ENCODE assay signal across 10 mouse cellular contexts in the genomic region with DNA sequence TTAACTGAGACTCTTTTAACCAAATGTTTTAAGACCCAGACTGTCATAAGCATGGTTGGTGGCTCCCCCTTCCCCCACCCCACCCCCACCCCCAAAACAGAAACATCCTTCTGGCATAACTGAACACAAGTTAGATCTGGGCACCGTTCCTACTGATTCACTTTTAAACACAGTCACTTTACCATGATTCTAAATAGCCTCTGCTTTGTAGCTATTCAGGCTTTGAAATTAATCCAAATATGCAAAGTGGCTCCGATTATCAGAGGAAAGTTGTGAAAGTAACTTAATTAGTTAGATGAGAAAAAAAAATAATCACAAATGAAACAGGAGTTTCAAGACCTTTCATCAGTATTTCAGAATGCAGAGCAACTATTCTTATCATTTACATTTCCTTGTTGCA. TPM values are rescaled to one million over a fixed set of nuclear protein-coding genes. Genes with fewer than 3 reads are reported as not detected.
DNase-seq lines count a peak whose midpoint lies in the region; ATAC-seq and TF ChIP-seq lines count a peak whose summit lies in the region.
"Had no signal": no experiment of that assay in that cellular context is flagged by ENCODE, and none has a peak within 500 bp of the region (broad histone marks: within the 10 kb centered on the region; RNA-seq: fewer than 3 reads in every experiment).

No protein-coding gene starts in this region.

- 0 out of 2 replicates have a peak overlapping the region, but pooled peaks have one; percentile 20 for H3K9ac ChIP-seq in kidney, embryonic 16.5 days (replicated peaks; ENCODE audit: low read length)
- peak overlapping the region; percentile 64 for H3K9ac ChIP-seq in forebrain, embryonic 11.5 days (ENCODE audit: low read length)
- no peak overlapping the region for H3K9ac ChIP-seq in intestine, postnatal 0 days (ENCODE audit: low read depth, low read length)

- no peak overlapping the region for H3K27ac ChIP-seq in kidney, embryonic 16.5 days (ENCODE audit: low read length)
- H3K27ac ChIP-seq in forebrain, embryonic 11.5 days (ENCODE audit: low read depth, low read length): peak overlapping the region; percentile 92
- no peak overlapping the region for H3K27ac ChIP-seq in intestine, postnatal 0 days (ENCODE audit: low read depth, low read length)

- no peak for TF ChIP-seq CTCF in intestine, postnatal 0 days (IDR thresholded peaks at IDR 0.05; ENCODE audit: low read depth)

- no peak overlapping the region for H3ac ChIP-seq in myocyte (ENCODE audit: control insufficient read depth, insufficient read length)

- peak overlapping the region; percentile 7; the same call in 1 of the 2 replicates for H3K4me3 ChIP-seq in kidney, embryonic 16.5 days (ENCODE audit: low read length)
- H3K4me3 ChIP-seq in forebrain, embryonic 11.5 days (ENCODE audit: low read depth, low read length): peak overlapping the region; percentile 48
- no peak overlapping the region for H3K4me3 ChIP-seq in intestine, postnatal 0 days (ENCODE audit: low read depth, low read length)
- no peak overlapping the region for H3K4me3 ChIP-seq in myocyte

- peak overlapping the region; percentile 95 for H3K4me2 ChIP-seq in kidney, embryonic 16.5 days (replicated peaks; ENCODE audit: low read depth, low read length)
- peak overlapping the region; percentile 57 for H3K4me2 ChIP-seq in forebrain, embryonic 11.5 days (ENCODE audit: low read depth, low read length, severe bottlenecking)
- peak overlapping the region; percentile 89 for H3K4me2 ChIP-seq in intestine, postnatal 0 days (replicated peaks; ENCODE audit: low read depth)
- H3K4me2 ChIP-seq in myocyte (ENCODE audit: low read depth): peak overlapping the region; percentile 27

- DNase-seq in kidney, postnatal 25 days: no peak
- no peak for DNase-seq in forebrain, embryonic 11.5 days (ENCODE audit: low spot score)
- DNase-seq in urinary bladder, adult 2 months (ENCODE audit: low spot score): no peak
- DNase-seq in thymus, postnatal 0 days (ENCODE audit: low spot score): no peak
- DNase-seq: adrenal gland, postnatal 14 days; thymus, postnatal 14 days had no signal

- ATAC-seq in kidney, embryonic 16.5 days (ENCODE audit: low FRiP score, low TSS enrichment): no peak
- ATAC-seq in forebrain, embryonic 11.5 days (replicated peaks; ENCODE audit: low FRiP score): no peak
- ATAC-seq in intestine, postnatal 0 days: no peak
- no peak for ATAC-seq in erythroid progenitor cell, adult 5-6 weeks (replicated peaks; ENCODE audit: low FRiP score, poor library complexity, severe bottlenecking)

- peaks cover 38% of the 10 kb centered on the region for H3K4me1 ChIP-seq in kidney, embryonic 16.5 days (ENCODE audit: insufficient read depth, low read length)
- H3K4me1 ChIP-seq in forebrain, embryonic 11.5 days (replicated peaks; ENCODE audit: control insufficient read depth, insufficient read depth, low read length): peaks cover 5% of the 10 kb centered on the region; the same call in 1 of the 2 replicates
- H3K4me1 ChIP-seq in intestine, postnatal 0 days (replicated peaks; ENCODE audit: control insufficient read depth, insufficient read depth, low read length): 0 out of 2 replicates have a peak, but pooled peaks cover 4% of the 10 kb centered on the region

- no peak for TF ChIP-seq POLR2A in myocyte (IDR thresholded peaks at IDR 0.05; ENCODE audit: insufficient read length, low read depth)

- no peaks in the 10 kb centered on the region for H3K36me3 ChIP-seq in kidney, embryonic 16.5 days (ENCODE audit: insufficient read depth, low read length)
- no peaks in the 10 kb centered on the region for H3K36me3 ChIP-seq in forebrain, embryonic 11.5 days (ENCODE audit: control insufficient read depth, insufficient read depth, low read length)
- H3K36me3 ChIP-seq in intestine, postnatal 0 days (ENCODE audit: control insufficient read depth, insufficient read depth): no peaks in the 10 kb centered on the region
- H3K36me3 ChIP-seq in myocyte (ENCODE audit: control insufficient read depth, insufficient read depth): no peaks in the 10 kb centered on the region

- no peaks in the 10 kb centered on the region for H3K9me3 ChIP-seq in kidney, embryonic 16.5 days (ENCODE audit: low read length)
- no peaks in the 10 kb centered on the region for H3K9me3 ChIP-seq in forebrain, embryonic 11.5 days (ENCODE audit: control insufficient read depth, low read length)
- H3K9me3 ChIP-seq in intestine, postnatal 0 days (ENCODE audit: control insufficient read depth): no peaks in the 10 kb centered on the region

- WGBS in kidney, embryonic 16.5 days: 35% methylated on average over 2 of the region's 2 CpGs
- 16% methylated on average over 2 of the region's 2 CpGs for WGBS in forebrain, embryonic 11.5 days
- WGBS in intestine, postnatal 0 days: 46% methylated on average over 2 of the region's 2 CpGs

- H3K27me3 ChIP-seq in kidney, embryonic 16.5 days (ENCODE audit: insufficient read depth, low read length): no peaks in the 10 kb centered on the region
- H3K27me3 ChIP-seq in forebrain, embryonic 11.5 days (ENCODE audit: control insufficient read depth, insufficient read depth, low read length): peaks cover 3% of the 10 kb centered on the region; the same call in 1 of the 2 replicates
- 0 out of 2 replicates have a peak, but pooled peaks cover 4% of the 10 kb centered on the region for H3K27me3 ChIP-seq in intestine, postnatal 0 days (replicated peaks; ENCODE audit: control insufficient read depth, insufficient read depth, low read length)
- H3K27me3 ChIP-seq in myocyte (ENCODE audit: control insufficient read depth, insufficient read depth, insufficient read length): peaks cover 16% of the 10 kb centered on the region

- H3K79me2 ChIP-seq in myocyte (ENCODE audit: control insufficient read depth, insufficient read depth): no peaks in the 10 kb centered on the region

TF ChIP-seq in myocyte, 11 proteins besides CTCF, POLR2A, EP300 and RAD21:
- TF ChIP-seq E2F4 (IDR thresholded peaks at IDR 0.05; ENCODE audit: insufficient read depth): no peak
- no peak for TF ChIP-seq USF1 (IDR thresholded peaks at IDR 0.05; ENCODE audit: low read depth)
- no peak for TF ChIP-seq REST (IDR thresholded peaks at IDR 0.05; ENCODE audit: insufficient read depth, insufficient read length)
- no peak for TF ChIP-seq MYOG (IDR thresholded peaks at IDR 0.05; ENCODE audit: control insufficient read depth in 1 of 3, insufficient read depth in 1 of 3, insufficient read length in 2 of 3, low read depth in 2 of 3)
- no peak for TF ChIP-seq CEBPB (IDR thresholded peaks at IDR 0.05; ENCODE audit: insufficient read depth, poor library complexity, severe bottlenecking)
- TF ChIP-seq POLR2AphosphoS2 (IDR thresholded peaks at IDR 0.05; ENCODE audit: insufficient read length, low read depth): no peak
- no peak for TF ChIP-seq MYOD1 (IDR thresholded peaks at IDR 0.05; ENCODE audit: control insufficient read depth in 1 of 3, insufficient read length in 2 of 3, low read depth in 2 of 3)
- TF ChIP-seq SRF (IDR thresholded peaks at IDR 0.05; ENCODE audit: control insufficient read depth, insufficient read length, low read depth): no peak
TF ChIP-seq in myocyte: peak in this region for 0.

RNA-seq across cellular contexts. Expression of a gene that starts 2.0 kb away (rescaled TPM):
- polyA plus RNA-seq in kidney, embryonic 16.5 days (2015; fragmentation: Nextera tagmentation; extraction: Ambion mirVana): 17.0 and 18.9 TPM in 2 replicates
- polyA plus RNA-seq in forebrain, embryonic 11.5 days (2014; fragmentation: Nextera tagmentation; extraction: Ambion mirVana): 127 and 138 TPM in 2 replicates
- 4.7 and 6.1 TPM in 2 replicates for polyA plus RNA-seq in intestine, postnatal 0 days (2015; fragmentation: Nextera tagmentation; extraction: Ambion mirVana)
- polyA plus RNA-seq in myocyte (2012; fragmentation: generic; extraction: Trizol): 0.80 TPM
- polyA plus RNA-seq in urinary bladder, adult 2 months (2012; rRNA removed): 36.9 and 45.7 TPM in 2 replicates
- 1.8 TPM in 1 of 2 replicates, not detected in the other for total RNA-seq in erythroid progenitor cell, adult 5-6 weeks (2015; ENCODE audit: low replicate concordance)
- total RNA-seq in erythroid progenitor cell, adult 5-6 weeks (2017; ENCODE audit: low replicate concordance): 1.8 and 3.2 TPM in 2 replicates
- polyA plus RNA-seq in thymus, postnatal 0 days (2015; fragmentation: Nextera tagmentation; extraction: Ambion mirVana): 3.8 and 4.2 TPM in 2 replicates

Comparison
In these comparisons a context has a peak if more than half of its experiments do, and no peak if none do; other contexts are left out.
1. H3K4me2 ChIP-seq: peak in every context shown above with its lines; median percentile 95 in kidney, embryonic 16.5 days; 89 in intestine, postnatal 0 days; 57 in forebrain, embryonic 11.5 days; 27 in myocyte.
2. H3K4me3 ChIP-seq: peak in kidney, embryonic 16.5 days (single experiment) and forebrain, embryonic 11.5 days (single experiment); none in intestine, postnatal 0 days (single experiment) and myocyte (single experiment).